Mouse (Mus musculus) megakaryocyte-erythroid progenitor cell, adult 5-6 weeks (primary cell): Measurements from ENCODE around the gene Txnrd1. TPM values are rescaled to one million over a fixed set of nuclear protein-coding genes. Genes with fewer than 3 reads are reported as not detected.

Experiments
- total RNA-seq, 2 experiments: library from RNA; stranded (forward) in 1 of 2; stranded (reverse) in 1 of 2; fragments of 200-1000, 215-1000 nt in 1 of 2; fragments of >200 nt in 1 of 2; fragmentation: Nextera tagmentation in 1 of 2; gene quantifications; 2 replicates each; pipeline ENCODE4 v1.2.3; 2014 to 2017

The Txnrd1 gene
- total RNA-seq, 2 experiments from 2014 or later, result 49.0 to 94.7 TPM

Other genes starting within 250 kb of the Txnrd1 start
- gene 1190007I07Rik, start 210.7 kb upstream of the Txnrd1 start, total RNA-seq (2014; fragmentation: Nextera tagmentation), result 57.7 and 65.7 TPM in 2 replicates
- 85.0 and 101 TPM in 2 replicates for gene 1190007I07Rik, start 210.7 kb upstream of the Txnrd1 start, total RNA-seq (2017)
- 60.3 and 71.0 TPM in 2 replicates for gene Tdg, start 204.1 kb upstream of the Txnrd1 start, total RNA-seq (2014; fragmentation: Nextera tagmentation)
- 115 and 121 TPM in 2 replicates for gene Tdg, start 204.1 kb upstream of the Txnrd1 start, total RNA-seq (2017)
- gene Glt8d2, start 143.3 kb upstream of the Txnrd1 start, total RNA-seq (2014; fragmentation: Nextera tagmentation), result 2.3 TPM in 1 of 2 replicates, not detected in the other
- 1.3 TPM in 1 of 2 replicates, not detected in the other for gene Glt8d2, start 143.3 kb upstream of the Txnrd1 start, total RNA-seq (2017)
- 21.5 and 25.7 TPM in 2 replicates for gene Hcfc2, start 137.8 kb upstream of the Txnrd1 start, total RNA-seq (2014; fragmentation: Nextera tagmentation)
- 30.9 and 80.3 TPM in 2 replicates for gene Hcfc2, start 137.8 kb upstream of the Txnrd1 start, total RNA-seq (2017)
- gene Nfyb, start 69.8 kb upstream of the Txnrd1 start, total RNA-seq (2014; fragmentation: Nextera tagmentation), result 41.2 and 50.7 TPM in 2 replicates
- gene Nfyb, start 69.8 kb upstream of the Txnrd1 start, total RNA-seq (2017), result 84.3 and 108 TPM in 2 replicates
- gene Eid3, start 32.7 kb downstream of the Txnrd1 start, total RNA-seq (2014; fragmentation: Nextera tagmentation), result 3.6 and 7.4 TPM in 2 replicates
- 3.9 TPM in 1 of 2 replicates, not detected in the other for gene Eid3, start 32.7 kb downstream of the Txnrd1 start, total RNA-seq (2017)
- gene Chst11, start 151.5 kb downstream of the Txnrd1 start, total RNA-seq (2014; fragmentation: Nextera tagmentation), result 14.2 and 15.2 TPM in 2 replicates
- gene Chst11, start 151.5 kb downstream of the Txnrd1 start, total RNA-seq (2017), result 19.0 and 24.1 TPM in 2 replicates